Mouse (Mus musculus) cerebellum, postnatal 25 days (tissue): ENCODE data around the gene Il1f9.
"Not testable (repeated sequence)": the region's sequence is repeated elsewhere in the genome, so short reads cannot be mapped to it uniquely, and the experiment has no call there.

Source experiments
- DNase-seq, 2 experiments: peaks; one replicate each; pipeline ENCODE4 v3.0.0; 2021; ENCODE audit warnings: mixed read lengths in 2 of 2

Il1f9 gene

GRCm38 (mm10) chr2:24186176-24186575, at the start of gene Il1f9:
Gene Il1f9, plus strand, starts transcription at chr2:24186476.
- DNase-seq, result no peak

GRCm38 (mm10) chr2:24152861-24153260, 33.4 kb upstream of the Il1f9 start, which contains the start of gene Il1f8:
Gene Il1f8, plus strand, starts transcription at chr2:24153161.
- no peak for DNase-seq

GRCm38 (mm10) chr2:24181683-24182331, 4.5 kb upstream of the Il1f9 start:
- peak; percentile 8 to 36 for DNase-seq

GRCm38 (mm10) chr2:24182423-24183147, 3.7 kb upstream of the Il1f9 start:
- peak in 1 of 2 experiments; percentile 7 for DNase-seq

GRCm38 (mm10) chr2:24184092-24184491, 2.2 kb upstream of the Il1f9 start:
- not testable (repeated sequence) for DNase-seq

- no peak for DNase-seq
Observed at GRCm38 (mm10) chr2:24187585-24187984, 1.3 kb downstream of the Il1f9 start.

GRCm38 (mm10) chr2:24188189-24188588, 1.9 kb downstream of the Il1f9 start:
- DNase-seq, result no peak

- DNase-seq, result no peak
Observed at GRCm38 (mm10) chr2:24215118-24215517, 28.8 kb downstream of the Il1f9 start, which contains the start of gene Il1f6. Gene Il1f6, plus strand, starts transcription at chr2:24215418.

- DNase-seq, result no peak
Observed at GRCm38 (mm10) chr2:24227191-24227590, 40.9 kb downstream of the Il1f9 start.
